Mouse (Mus musculus): ENCODE measurements at regions not wholly inside any gene's neighbourhood (a gene's known extent, or its start where the extent isn't known, plus 50 kb on each side); places are given as distances from the start of the nearest gene placed in this dataset.

DNA sequence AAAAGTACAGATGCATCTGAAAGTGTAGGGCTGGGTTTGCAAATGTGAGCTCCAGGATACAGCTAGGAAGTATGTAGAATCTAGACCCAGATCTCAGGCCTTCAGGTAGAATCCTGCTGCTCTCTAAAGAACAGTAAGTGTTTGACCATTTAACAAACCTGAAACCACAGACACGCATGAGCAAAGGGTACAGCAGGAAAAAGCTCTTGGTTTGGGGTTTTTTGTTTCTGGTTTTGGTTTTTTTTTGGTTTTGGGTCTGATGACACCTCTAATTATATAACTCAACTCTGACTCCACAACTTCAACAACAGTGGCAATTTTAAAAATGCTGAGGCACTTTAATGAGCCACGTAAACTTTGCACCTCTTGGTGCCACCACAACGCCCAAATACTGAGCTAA lies 165.3 kb upstream of the Smim15 start:
- peaks cover 7% of the 10 kb centered on the region for H3K4me1 ChIP-seq (ENCODE audit: control insufficient read depth, insufficient read depth)
- DNase-seq (ENCODE audit: low spot score) (no peak), ATAC-seq (ENCODE audit: insufficient read depth, low read depth) (no peak)
- no peak overlapping the region for H3K9ac ChIP-seq (replicated peaks; ENCODE audit: low read depth, low read length)
- WGBS: 70% methylated on average over 3 of the region's 3 CpGs
- no peaks in the 10 kb centered on the region for H3K36me3 ChIP-seq (replicated peaks; ENCODE audit: control insufficient read depth, insufficient read depth, low read length)
- H3K27me3 ChIP-seq (ENCODE audit: control insufficient read depth, insufficient read depth, low read length): no peaks in the 10 kb centered on the region
- no peak overlapping the region for H3K4me2 ChIP-seq (ENCODE audit: low read depth, low read length)
- H3K4me3 ChIP-seq (ENCODE audit: low read depth, low read length): no peak overlapping the region
- no peak for TF ChIP-seq CTCF (IDR thresholded peaks at IDR 0.05; ENCODE audit: low read depth)
- no peak for TF ChIP-seq EP300 (IDR thresholded peaks at IDR 0.05; ENCODE audit: low read depth)
- H3K27ac ChIP-seq (ENCODE audit: low read depth): no peak overlapping the region
- H3K9me3 ChIP-seq (replicated peaks; ENCODE audit: control insufficient read depth, low read length): no peaks in the 10 kb centered on the region

DNA sequence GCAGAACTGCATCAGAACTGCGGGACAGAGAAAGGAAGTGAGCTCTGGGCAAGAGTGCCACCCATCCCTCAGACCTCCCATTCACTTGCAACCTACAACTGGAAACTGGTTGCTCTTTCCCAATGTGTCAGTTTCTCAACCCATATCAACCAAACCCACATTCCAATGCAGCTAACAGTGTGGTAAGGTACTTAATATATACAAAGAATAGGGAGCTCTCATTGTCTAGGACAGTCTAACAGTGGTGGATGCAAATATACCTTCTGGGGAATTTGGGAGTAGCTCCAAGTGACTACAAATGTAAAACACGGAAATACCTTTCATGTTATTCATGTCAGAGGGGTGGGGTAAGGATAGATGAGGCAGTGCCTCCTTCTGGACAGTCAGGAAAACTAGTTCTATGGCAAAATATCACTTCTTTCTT lies 171.0 kb upstream of the Smim15 start:
- Histone ChIP-seq H3K36me3 (replicated peaks; ENCODE audit: control insufficient read depth, insufficient read depth, low read length) (no peaks in the 10 kb centered on the region), H3K4me1 (ENCODE audit: control insufficient read depth, insufficient read depth) (peaks cover 7% of the 10 kb centered on the region; the same call in 1 of the 2 replicates), H3K9ac (replicated peaks; ENCODE audit: low read depth, low read length) (no peak overlapping the region), H3K4me2 (ENCODE audit: low read depth, low read length) (no peak overlapping the region), H3K4me3 (ENCODE audit: low read depth, low read length) (no peak overlapping the region), H3K27me3 (ENCODE audit: control insufficient read depth, insufficient read depth, low read length) (no peaks in the 10 kb centered on the region), H3K27ac (ENCODE audit: low read depth) (no peak overlapping the region), H3K9me3 (replicated peaks; ENCODE audit: control insufficient read depth, low read length) (no peaks in the 10 kb centered on the region)
- WGBS: 47% methylated on average over 2 of the region's 2 CpGs
- ATAC-seq (ENCODE audit: insufficient read depth, low read depth) (no peak), DNase-seq (ENCODE audit: low spot score) (peak; percentile 31)
- peak; percentile 31; the same call in 1 of the 2 replicates for TF ChIP-seq CTCF (IDR thresholded peaks at IDR 0.05; ENCODE audit: low read depth)
- TF ChIP-seq EP300 (IDR thresholded peaks at IDR 0.05; ENCODE audit: low read depth): no peak

DNA sequence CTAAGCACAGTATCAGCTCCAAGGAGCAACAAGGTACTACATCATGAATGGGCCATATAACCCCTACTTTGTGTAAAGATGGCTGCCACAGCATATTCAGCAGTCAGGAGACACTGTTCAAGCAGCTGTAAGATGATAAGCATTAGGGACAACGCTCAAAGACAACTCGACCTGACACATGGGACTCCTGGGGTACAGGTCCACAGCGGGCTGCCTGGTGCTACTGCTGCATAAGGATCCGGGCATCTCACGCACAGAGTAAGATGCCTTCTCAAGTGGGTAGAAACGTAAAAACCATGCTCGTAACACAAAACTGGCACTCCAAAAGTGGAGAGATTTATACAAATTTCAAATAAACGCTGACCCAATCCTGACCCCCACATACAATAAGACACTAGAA lies 171.7 kb upstream of the Smim15 start:
- WGBS: 83% methylated on average over 8 of the region's 8 CpGs
- Histone ChIP-seq H3K36me3 (replicated peaks; ENCODE audit: control insufficient read depth, insufficient read depth, low read length) (no peaks in the 10 kb centered on the region), H3K27ac (ENCODE audit: low read depth) (no peak overlapping the region), H3K4me2 (ENCODE audit: low read depth, low read length) (no peak overlapping the region), H3K27me3 (ENCODE audit: control insufficient read depth, insufficient read depth, low read length) (no peaks in the 10 kb centered on the region), H3K4me1 (ENCODE audit: control insufficient read depth, insufficient read depth) (peaks cover 7% of the 10 kb centered on the region; the same call in 1 of the 2 replicates), H3K9me3 (replicated peaks; ENCODE audit: control insufficient read depth, low read length) (no peaks in the 10 kb centered on the region), H3K4me3 (ENCODE audit: low read depth, low read length) (no peak overlapping the region), H3K9ac (replicated peaks; ENCODE audit: low read depth, low read length) (no peak overlapping the region)
- TF ChIP-seq EP300 (IDR thresholded peaks at IDR 0.05; ENCODE audit: low read depth) (no peak), CTCF (IDR thresholded peaks at IDR 0.05; ENCODE audit: low read depth) (no peak)
- ATAC-seq (ENCODE audit: insufficient read depth, low read depth) (no peak), DNase-seq (ENCODE audit: low spot score) (no peak)

DNA sequence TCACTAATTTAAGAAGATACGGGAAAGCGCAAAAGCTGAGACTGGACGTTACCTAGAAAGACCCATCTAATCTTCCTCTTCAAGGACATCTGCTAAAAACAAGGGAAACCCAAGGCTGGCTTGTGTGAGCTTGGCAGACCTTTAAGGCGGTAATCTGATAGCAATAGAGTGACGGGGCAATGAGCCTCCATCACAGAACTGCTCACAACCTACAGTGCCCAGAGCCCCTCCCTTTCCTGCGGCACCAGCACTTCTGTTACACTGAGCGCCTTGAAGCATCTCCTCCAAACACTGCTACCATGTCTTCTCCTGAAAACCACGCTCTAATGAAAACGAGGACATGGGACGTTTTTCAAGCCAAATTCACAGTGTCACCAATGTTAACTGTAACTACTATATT lies 172.1 kb upstream of the Smim15 start:
- DNase-seq (ENCODE audit: low spot score): no peak
- Histone ChIP-seq H3K4me1 (ENCODE audit: control insufficient read depth, insufficient read depth) (peaks cover 7% of the 10 kb centered on the region; the same call in 1 of the 2 replicates), H3K9me3 (replicated peaks; ENCODE audit: control insufficient read depth, low read length) (no peaks in the 10 kb centered on the region), H3K9ac (replicated peaks; ENCODE audit: low read depth, low read length) (no peak overlapping the region), H3K27ac (ENCODE audit: low read depth) (no peak overlapping the region), H3K36me3 (replicated peaks; ENCODE audit: control insufficient read depth, insufficient read depth, low read length) (no peaks in the 10 kb centered on the region), H3K4me2 (ENCODE audit: low read depth, low read length) (no peak overlapping the region), H3K4me3 (ENCODE audit: low read depth, low read length) (no peak overlapping the region), H3K27me3 (ENCODE audit: control insufficient read depth, insufficient read depth, low read length) (no peaks in the 10 kb centered on the region)
- TF ChIP-seq CTCF (IDR thresholded peaks at IDR 0.05; ENCODE audit: low read depth) (no peak), EP300 (IDR thresholded peaks at IDR 0.05; ENCODE audit: low read depth) (no peak)
- WGBS: 70% methylated on average over 10 of the region's 10 CpGs
- no peak for ATAC-seq (ENCODE audit: insufficient read depth, low read depth)

DNA sequence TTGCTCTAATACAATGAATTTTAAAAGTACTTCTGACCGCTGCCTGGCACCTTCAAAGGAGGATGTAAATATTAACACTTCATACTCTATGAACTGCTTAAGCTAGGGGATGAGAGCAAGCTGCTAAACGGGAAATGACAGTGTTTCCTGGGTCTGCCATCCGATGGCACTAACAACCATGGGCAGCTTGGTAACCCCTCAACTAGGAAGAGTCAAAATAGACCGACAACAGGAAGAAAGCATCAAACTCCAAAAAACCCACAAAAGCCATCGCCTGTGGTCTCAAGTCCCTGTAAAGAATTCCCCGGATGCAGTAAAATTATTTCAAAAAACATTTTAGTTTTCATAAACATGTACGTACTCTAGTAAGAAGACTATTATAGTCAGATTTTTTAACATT lies 175.3 kb upstream of the Smim15 start:
- Histone ChIP-seq H3K27me3 (ENCODE audit: control insufficient read depth, insufficient read depth, low read length) (no peaks in the 10 kb centered on the region), H3K9ac (replicated peaks; ENCODE audit: low read depth, low read length) (no peak overlapping the region), H3K4me2 (ENCODE audit: low read depth, low read length) (no peak overlapping the region), H3K4me1 (ENCODE audit: control insufficient read depth, insufficient read depth) (peaks cover 8% of the 10 kb centered on the region; the same call in 1 of the 2 replicates), H3K9me3 (replicated peaks; ENCODE audit: control insufficient read depth, low read length) (no peaks in the 10 kb centered on the region), H3K4me3 (ENCODE audit: low read depth, low read length) (no peak overlapping the region), H3K27ac (ENCODE audit: low read depth) (no peak overlapping the region), H3K36me3 (replicated peaks; ENCODE audit: control insufficient read depth, insufficient read depth, low read length) (no peaks in the 10 kb centered on the region)
- ATAC-seq (ENCODE audit: insufficient read depth, low read depth): no peak
- TF ChIP-seq EP300 (IDR thresholded peaks at IDR 0.05; ENCODE audit: low read depth) (no peak), CTCF (IDR thresholded peaks at IDR 0.05; ENCODE audit: low read depth) (no peak)
- WGBS: 79% methylated on average over 7 of the region's 7 CpGs
- DNase-seq (ENCODE audit: low spot score): no peak

- TF ChIP-seq CTCF (IDR thresholded peaks at IDR 0.05; ENCODE audit: low read depth): no peak
- H3K4me3 ChIP-seq (ENCODE audit: low read depth, low read length): no peak overlapping the region
- no peak for DNase-seq (ENCODE audit: low spot score)
- H3K4me1 ChIP-seq (ENCODE audit: control insufficient read depth, insufficient read depth): peaks cover 10% of the 10 kb centered on the region
- no peaks in the 10 kb centered on the region for H3K27me3 ChIP-seq (ENCODE audit: control insufficient read depth, insufficient read depth, low read length)
- no peak overlapping the region for H3K27ac ChIP-seq (ENCODE audit: low read depth)
- 81% methylated on average over 4 of the region's 4 CpGs for WGBS
- no peak for ATAC-seq (ENCODE audit: insufficient read depth, low read depth)
- no peaks in the 10 kb centered on the region for H3K36me3 ChIP-seq (replicated peaks; ENCODE audit: control insufficient read depth, insufficient read depth, low read length)
- no peak overlapping the region for H3K9ac ChIP-seq (replicated peaks; ENCODE audit: low read depth, low read length)
- H3K9me3 ChIP-seq (replicated peaks; ENCODE audit: control insufficient read depth, low read length): no peaks in the 10 kb centered on the region
- H3K4me2 ChIP-seq (ENCODE audit: low read depth, low read length): no peak overlapping the region
These were observed 177.4 kb upstream of the Smim15 start for GRCm38 (mm10) chr13:107866825-107867224.
